Mouse (Mus musculus): ENCODE results near the gene Slc7a6os.
"Not testable (repeated sequence)": the region's sequence is repeated elsewhere in the genome, so short reads cannot be mapped to it uniquely, and the experiment has no call there.

Slc7a6os gene

GRCm38 (mm10) chr8:106210821-106211345 lies at the start of gene Slc7a6os, which contains the start of gene Prmt7:
Slc7a6os (minus strand) TSS chr8:106210935.
Prmt7 (plus strand) TSS chr8:106210936.
- peak; percentile 99 for DNase-seq

DNA sequence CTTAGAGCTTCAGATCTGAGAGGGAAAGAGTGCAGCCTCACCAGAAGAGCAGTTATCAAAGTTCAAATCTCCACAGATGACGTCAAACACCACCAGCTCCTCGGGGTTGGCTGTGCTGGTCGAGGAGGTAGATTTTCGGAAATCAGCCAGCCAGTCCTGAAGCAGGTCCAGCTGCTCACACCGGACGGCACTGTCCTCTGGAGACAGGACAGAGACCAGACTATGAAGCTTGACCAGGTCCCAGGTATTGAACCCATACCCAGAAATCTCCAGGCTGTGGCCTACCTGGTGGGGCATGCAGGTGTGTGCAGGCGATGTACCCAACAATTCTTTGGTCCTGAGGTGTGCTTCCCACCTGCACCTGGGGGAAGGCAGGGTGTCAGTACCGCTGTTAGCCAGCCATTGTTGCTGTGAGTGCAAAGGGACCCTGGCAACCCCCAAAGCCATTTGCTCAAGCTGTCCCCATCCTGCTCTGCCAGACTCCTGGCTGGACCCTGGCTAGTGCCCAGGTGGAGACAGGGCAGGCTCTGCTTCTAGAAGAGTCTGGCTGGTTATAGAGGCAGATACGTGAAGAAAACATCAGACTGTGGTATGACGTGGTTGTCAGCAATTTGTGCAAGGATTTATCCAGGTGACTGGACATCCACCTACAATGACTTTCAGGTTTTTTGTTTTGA lies 49.0 kb upstream of the Slc7a6os start:
- peak; percentile 85 for DNase-seq

GRCm38 (mm10) chr8:106258169-106258568 lies 47.4 kb upstream of the Slc7a6os start:
- DNase-seq, result peak; percentile 86

GRCm38 (mm10) chr8:106250186-106250585 lies 39.5 kb upstream of the Slc7a6os start:
- DNase-seq, result no peak

DNA sequence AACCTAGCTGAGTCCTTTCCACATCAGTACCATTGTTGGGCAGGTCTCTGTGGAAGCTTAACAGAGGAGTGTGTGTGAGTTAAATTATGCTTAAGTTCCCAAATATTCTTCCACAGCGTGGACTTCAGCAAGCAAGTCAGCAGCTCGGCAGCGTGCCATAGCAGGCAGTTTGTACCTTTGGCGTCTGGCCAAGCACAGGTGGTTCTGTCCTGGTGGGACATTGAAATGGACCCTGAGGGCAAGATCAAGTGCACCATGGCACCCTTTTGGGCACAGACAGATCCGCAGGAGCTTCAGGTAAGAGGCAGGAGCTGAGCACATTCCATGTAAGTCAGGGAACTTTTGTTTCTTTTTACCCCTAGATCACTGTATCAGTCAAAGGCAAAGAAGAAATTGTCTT lies 26.4 kb upstream of the Slc7a6os start:
- no peak for DNase-seq

DNA sequence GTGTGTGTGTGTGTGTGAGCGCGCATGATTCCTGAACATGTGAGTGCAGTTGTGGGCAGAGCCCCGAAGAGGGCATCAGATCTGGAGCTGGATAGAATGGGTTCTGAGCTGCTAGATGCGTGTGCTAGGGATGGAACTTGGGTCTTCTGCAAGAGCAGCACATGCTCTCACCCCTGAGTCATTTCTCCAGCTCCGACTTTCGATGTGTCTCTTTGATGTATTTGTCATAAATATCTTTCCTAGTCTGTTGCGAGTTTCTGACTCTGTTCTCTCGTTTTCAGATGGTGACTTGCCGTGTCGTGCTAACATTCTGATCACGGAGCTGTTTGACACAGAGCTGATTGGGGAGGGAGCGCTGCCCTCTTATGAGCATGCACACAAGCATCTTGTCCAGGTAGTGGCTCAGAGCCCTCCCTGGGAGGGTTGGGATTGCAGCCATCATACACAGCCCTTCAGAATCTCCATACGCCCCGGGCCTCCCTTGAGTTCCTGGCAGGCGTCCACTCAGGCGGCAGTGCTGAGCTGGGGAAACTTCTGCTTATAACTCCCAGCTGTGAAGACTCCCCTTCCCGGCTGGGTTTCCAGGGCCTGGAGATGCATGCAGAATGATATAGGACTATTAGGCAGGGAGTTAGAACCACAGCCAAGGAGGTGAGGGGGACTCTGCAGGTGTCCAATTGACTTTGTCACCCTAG lies 24.0 kb upstream of the Slc7a6os start:
- DNase-seq, result peak; percentile 80

GRCm38 (mm10) chr8:106232751-106233150 lies 22.0 kb upstream of the Slc7a6os start:
- no peak for DNase-seq

DNA sequence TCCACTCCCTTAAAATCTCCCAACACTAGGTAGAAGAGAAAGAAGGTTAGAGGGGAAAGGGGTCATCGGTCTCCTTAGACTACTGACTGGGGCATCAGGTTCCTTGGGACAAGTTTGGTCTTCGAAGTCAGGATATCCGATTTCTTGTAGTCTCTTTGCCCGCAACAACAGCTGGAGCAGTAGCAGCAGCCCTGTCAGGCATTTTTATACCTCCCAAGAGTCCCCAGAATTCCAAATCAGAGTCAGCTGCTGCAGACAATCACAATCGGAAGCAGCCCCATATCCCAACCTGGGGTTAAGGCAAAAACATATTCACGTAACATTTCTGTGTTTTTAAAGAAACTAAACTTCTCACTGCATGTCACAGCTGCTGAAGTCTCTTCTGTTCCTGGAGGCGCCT lies 20.8 kb upstream of the Slc7a6os start:
- no peak for DNase-seq

GRCm38 (mm10) chr8:106226589-106226988 lies 15.9 kb upstream of the Slc7a6os start:
- no peak for DNase-seq

DNA sequence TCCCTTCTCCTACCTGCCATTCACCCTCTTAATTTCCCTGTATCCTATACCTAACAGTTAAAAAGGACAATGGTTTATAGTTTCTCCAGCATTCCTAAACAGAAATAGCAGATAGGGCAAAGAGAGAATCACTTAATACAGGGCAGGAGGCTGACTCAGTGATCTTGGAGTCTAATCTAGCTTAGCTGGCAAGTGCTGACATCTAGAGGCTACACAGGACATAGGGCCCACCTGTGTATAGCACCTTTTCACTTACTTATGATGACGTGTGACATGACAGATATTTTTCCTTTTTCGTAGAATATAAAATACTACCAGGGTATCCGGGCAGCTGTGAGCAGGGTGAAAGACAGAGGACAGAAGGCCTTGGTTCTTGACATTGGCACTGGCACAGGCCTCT lies 8.9 kb upstream of the Slc7a6os start:
- no peak for DNase-seq

DNA sequence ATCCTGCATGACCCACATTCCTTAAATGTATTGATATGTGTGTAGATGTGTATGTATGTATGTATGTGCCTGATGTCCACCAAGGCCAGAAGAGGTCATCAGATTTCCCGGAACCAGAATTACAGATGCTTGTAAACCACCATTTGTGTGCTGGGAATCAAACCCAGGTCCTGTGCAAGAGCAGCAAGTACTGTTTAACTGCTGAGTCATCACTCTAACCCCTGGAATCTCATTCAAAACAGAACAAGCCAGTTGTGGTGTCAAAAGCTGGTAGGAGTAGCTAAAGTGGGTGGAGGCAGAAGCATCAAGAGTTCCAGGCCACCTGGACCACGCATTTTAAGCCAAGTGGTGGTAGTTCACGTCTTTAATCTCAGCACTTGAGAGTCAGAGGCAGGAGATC lies 3.2 kb upstream of the Slc7a6os start:
- DNase-seq, result no peak

GRCm38 (mm10) chr8:106211421-106211820 lies 686 bp upstream of the Slc7a6os start:
- DNase-seq, result no peak

DNA sequence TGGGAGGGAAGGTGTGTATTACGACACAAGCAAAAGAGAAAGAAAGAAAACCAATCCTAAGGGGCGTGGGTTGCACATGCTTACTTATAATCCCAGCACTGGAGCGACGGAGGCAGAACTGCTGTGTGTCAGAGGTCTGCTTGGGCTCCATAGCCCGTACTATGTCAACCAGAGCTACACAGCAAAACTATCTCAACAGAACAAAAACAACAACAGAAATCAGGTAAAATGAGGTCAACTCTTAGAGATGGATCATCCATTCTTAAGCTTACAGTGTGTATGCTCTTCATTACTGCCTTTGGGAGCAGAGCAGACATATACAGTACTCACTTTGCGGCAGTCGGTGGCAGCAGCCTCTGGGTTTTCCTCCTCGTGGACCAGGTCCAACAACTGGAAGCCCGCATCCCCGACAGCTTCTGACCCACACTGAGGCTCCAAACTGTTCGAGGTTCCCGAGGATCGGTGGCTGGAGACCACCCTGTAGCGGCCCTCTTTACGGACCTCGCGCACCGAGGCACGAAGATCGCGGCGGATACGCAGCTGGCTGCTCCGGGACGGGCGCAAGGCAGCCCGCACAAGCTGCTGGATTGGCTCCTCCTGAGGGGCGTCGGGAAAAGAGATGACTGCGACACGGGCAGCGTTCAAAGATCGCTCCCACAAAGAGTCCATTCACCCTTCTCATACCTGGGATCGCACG lies 552 bp downstream of the Slc7a6os start:
- DNase-seq, result no peak

GRCm38 (mm10) chr8:106199596-106199995 lies 11.1 kb downstream of the Slc7a6os start:
- not testable (repeated sequence) for DNase-seq

DNA sequence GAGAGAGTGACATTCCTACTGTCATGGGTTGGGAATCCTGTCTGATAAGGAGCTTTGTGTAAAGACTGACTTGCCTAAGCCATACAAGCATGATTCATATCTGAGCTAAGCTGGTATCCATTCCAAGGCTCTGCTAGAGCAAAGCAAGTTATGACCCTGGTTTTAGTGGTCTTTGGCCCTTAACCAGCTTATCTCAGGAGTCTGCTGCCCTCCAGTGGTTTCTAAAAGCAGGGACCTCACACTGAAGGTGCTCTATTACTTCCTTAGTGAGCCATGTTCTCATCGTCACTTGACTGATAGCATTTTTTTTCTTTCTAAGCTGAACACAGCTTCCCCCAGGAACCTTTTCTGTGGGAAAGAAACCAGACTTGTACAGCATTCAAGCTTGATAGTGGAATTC lies 12.0 kb downstream of the Slc7a6os start:
- DNase-seq, result no peak

- no peak for DNase-seq
Observed at GRCm38 (mm10) chr8:106194062-106194461, 16.7 kb downstream of the Slc7a6os start.

DNA sequence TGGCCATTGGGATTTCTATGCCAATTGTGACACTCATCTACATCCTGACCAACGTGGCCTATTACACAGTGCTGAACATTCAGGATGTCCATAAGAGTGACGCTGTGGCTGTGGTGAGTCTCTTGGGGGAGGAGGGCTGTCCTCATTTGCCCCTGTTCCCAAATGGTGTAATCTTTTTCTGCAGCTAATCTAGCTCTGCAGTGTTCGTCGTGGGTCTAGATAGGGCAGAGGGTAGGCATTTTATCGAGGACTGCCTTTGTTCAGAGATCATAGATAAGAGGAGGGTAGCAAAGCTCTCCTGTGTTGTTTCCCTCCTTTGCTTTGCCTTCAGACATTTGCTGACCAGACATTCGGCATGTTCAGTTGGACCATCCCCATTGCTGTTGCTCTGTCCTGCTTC lies 17.6 kb downstream of the Slc7a6os start:
- DNase-seq, result no peak

DNA sequence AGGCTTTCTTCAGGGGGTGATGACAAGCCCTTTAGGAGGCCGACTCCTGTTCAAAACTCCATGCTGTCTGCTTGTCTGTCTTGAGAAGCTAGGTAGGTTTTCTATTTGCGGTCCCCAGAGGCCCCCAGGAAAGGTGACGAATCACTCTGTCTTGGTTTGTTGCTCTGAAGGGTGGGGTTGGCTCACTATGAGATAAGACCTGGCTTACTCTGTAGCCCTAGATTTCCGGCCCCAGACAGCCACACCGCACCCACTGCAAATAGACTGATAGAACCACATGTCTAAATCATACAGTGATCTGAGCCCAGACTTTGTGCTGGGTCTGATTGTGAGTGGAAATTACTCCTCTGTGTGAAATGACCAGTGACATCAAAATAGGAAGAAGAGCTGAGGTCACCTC lies 19.1 kb downstream of the Slc7a6os start:
- DNase-seq, result no peak

DNA sequence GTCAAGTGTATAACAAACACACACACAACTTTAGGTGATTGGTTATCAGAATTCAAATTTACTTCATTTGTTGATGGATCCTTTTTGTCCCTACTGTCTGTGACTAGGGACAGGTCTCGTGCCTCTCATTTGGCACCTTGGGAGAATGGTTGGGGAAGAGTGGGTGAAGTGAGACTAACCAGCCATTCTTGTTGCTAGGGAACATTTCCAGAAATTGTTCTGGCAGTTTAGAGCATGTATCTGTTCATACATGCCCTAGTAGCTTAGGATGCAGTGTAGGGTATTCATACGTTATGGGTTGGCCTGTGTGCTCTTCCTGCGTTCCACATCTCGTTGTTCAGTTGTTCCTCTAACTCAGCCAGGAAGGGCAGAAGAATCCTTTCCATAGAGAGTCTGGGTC lies 21.6 kb downstream of the Slc7a6os start:
- DNase-seq, result no peak

DNA sequence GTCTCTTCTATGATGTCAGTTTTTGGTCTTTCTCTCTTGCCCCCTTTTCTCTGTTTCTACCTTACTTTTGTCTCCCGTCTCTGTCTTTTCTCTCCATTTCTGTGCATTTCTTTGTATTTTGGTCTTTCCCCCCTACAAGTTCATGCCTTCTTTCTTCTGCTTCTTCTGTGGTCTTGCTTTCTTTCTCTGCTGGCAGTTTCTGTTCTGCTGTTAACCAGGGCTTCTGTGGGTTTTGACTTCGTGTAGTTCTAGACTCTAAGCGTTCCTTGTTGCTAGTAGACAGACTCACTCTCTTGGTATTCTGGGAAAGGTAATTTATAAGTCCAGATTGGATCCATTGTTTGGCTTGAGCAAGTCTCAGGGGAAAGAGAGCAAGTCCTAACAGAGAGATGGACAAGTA lies 24.3 kb downstream of the Slc7a6os start:
- DNase-seq, result no peak

DNA sequence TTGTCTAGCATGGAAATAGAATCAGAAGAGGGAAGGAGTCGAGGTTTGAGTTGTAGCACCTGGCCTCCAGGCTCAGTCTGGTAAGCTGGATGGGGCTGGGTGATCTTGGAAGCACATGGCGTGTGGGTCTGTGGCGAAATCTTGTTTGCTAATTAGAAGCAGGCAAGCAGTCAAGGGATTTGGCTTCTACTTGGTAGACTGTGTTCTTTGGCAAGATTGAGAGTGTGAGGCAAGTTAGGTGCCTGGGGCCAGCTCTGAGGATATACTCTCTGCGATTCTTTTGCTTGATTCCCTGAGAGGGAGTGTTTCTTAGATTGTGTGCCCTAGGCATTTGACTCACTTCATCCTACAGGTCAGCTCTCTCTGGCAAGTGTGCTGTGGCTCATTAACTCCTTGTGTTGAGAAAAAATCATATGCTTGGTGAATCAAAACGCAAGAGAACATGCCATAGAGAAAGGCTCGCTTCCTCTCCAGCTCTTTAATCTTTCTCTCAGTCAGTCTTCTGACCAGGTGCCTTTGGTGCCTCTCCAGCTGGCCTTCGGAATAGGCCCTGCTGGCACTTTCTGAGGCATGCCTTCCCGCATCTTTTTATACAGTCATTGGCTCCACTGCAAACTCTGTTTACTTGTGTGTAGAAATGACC lies 25.0 kb downstream of the Slc7a6os start:
- peak; percentile 98 for DNase-seq

DNA sequence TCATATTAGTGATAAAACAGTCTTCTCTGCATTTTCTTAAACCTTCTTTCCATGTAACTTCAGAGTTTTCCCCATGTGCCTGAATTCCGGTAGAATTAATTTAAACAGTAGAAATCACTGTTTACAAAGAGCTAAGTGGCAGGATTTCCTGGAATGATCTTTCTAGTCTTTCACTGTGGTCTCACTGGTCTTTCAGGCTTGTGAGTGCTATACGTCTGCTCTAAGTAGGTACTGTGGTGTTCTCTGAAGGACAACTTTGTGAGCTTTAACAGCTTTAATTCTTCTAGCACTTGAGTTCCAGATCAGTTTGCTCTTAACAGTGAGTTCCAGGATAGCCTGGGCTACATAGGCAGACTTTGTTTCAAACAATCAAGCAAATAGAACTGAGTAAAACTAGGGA lies 32.3 kb downstream of the Slc7a6os start:
- no peak for DNase-seq

GRCm38 (mm10) chr8:106177594-106177993 lies 33.1 kb downstream of the Slc7a6os start:
- no peak for DNase-seq

Data from heart, adult 11 months (tissue).